Comparison of ENCODE assay signal across 18 mouse cellular contexts in the genomic region with DNA sequence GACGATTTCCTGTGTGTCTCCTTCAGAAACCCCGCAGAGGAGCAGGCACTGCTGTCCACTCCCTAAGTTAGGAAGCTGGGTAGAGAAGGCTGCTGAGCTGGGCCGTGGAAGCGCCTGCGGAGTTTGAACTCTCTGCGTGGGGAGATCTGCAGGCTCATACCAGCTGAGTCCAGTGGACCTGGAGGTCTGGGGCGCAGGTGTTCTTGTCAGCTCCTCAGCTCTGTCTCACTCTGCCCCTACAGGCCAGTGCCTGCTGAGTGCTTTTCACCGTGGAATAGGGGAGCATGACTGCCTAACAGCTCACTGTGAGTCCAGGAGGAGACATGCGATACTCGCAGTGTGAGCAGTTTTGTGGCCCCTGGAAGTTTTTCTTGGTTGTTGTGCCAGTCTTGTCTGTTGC.
A peak's percentile ranks its signal among the peaks of the same experiment; 100 is the strongest.
DNase-seq lines count a peak whose midpoint lies in the region; ATAC-seq and TF ChIP-seq lines count a peak whose summit lies in the region.
"Had no signal": no experiment of that assay in that cellular context is flagged by ENCODE, and none has a peak within 500 bp of the region (broad histone marks: within the 10 kb centered on the region; RNA-seq: fewer than 3 reads in every experiment).

No protein-coding gene starts in this region.

- H3K36me3 ChIP-seq in hindbrain, embryonic 11.5 days (ENCODE audit: control insufficient read depth, insufficient read depth, low read length): no peaks in the 10 kb centered on the region
- no peaks in the 10 kb centered on the region for H3K36me3 ChIP-seq in hindbrain, embryonic 13.5 days
- H3K36me3 ChIP-seq in limb, embryonic 10.5 days: no peaks in the 10 kb centered on the region
- H3K36me3 ChIP-seq: midbrain, embryonic 15.5 days; neural tube, embryonic 12.5 days had no signal

- TF ChIP-seq CTCF in layer of hippocampus, adult 2 months (conservative IDR thresholded peaks at IDR 0.05): peak; percentile 40

- ATAC-seq in hindbrain, embryonic 11.5 days (ENCODE audit: low FRiP score): no peak
- ATAC-seq in hindbrain, embryonic 13.5 days (ENCODE audit: low FRiP score): no peak
- ATAC-seq: forebrain, embryonic 16.5 days; inflammation-experienced regulatory T-cells, adult 6 months; midbrain, embryonic 15.5 days had no signal

- WGBS in hindbrain, embryonic 11.5 days: 77% methylated on average over 10 of the region's 10 CpGs
- WGBS in hindbrain, embryonic 13.5 days: 67% methylated on average over 10 of the region's 10 CpGs
- WGBS in limb, embryonic 10.5 days: 76% methylated on average over 10 of the region's 10 CpGs

- no peaks in the 10 kb centered on the region for H3K4me1 ChIP-seq in hindbrain, embryonic 11.5 days (replicated peaks; ENCODE audit: control insufficient read depth, insufficient read depth, low read length)
- peaks cover 39% of the 10 kb centered on the region for H3K4me1 ChIP-seq in hindbrain, embryonic 13.5 days (replicated peaks)
- H3K4me1 ChIP-seq in limb, embryonic 10.5 days: peaks cover 45% of the 10 kb centered on the region

- H3K27me3 ChIP-seq in hindbrain, embryonic 11.5 days (ENCODE audit: control insufficient read depth, insufficient read depth, low read length): no peaks in the 10 kb centered on the region
- H3K27me3 ChIP-seq in hindbrain, embryonic 13.5 days: no peaks in the 10 kb centered on the region; the same call in 1 of the 2 replicates
- no peaks in the 10 kb centered on the region for H3K27me3 ChIP-seq in limb, embryonic 10.5 days (ENCODE audit: low read depth, poor library complexity, severe bottlenecking)
- H3K27me3 ChIP-seq: midbrain, embryonic 15.5 days; neural tube, embryonic 12.5 days had no signal

- DNase-seq in hindbrain, embryonic 11.5 days (ENCODE audit: low spot score): peak; percentile 27
- DNase-seq in layer of hippocampus, adult 2 months (ENCODE audit: low spot score in 2 of 2): no peak
- no peak for DNase-seq in layer of hippocampus, postnatal 10 days (ENCODE audit: low spot score in 2 of 2)
- DNase-seq in limb, embryonic 10.5 days (ENCODE audit: low spot score): no peak
- peak; percentile 80 for DNase-seq in thymus, postnatal 14 days
- DNase-seq in right cerebral cortex, postnatal 10 days (ENCODE audit: low spot score in 2 of 2): no peak
- DNase-seq in frontal cortex, postnatal 14 days (ENCODE audit: low spot score in 2 of 2): no peak
- DNase-seq: adrenal gland, postnatal 10 days; cerebellum, adult 9-11 months; gastrocnemius, postnatal 14 days; heart, postnatal 10 days; lung, postnatal 36 days had no signal

- no peak overlapping the region for H3K4me2 ChIP-seq in hindbrain, embryonic 11.5 days (replicated peaks; ENCODE audit: low read depth, low read length)
- H3K4me2 ChIP-seq in hindbrain, embryonic 13.5 days: no peak overlapping the region
- H3K4me2 ChIP-seq: midbrain, embryonic 15.5 days; neural tube, embryonic 12.5 days had no signal

- no peaks in the 10 kb centered on the region for H3K9me3 ChIP-seq in hindbrain, embryonic 11.5 days (ENCODE audit: control insufficient read depth, low read length)
- H3K9me3 ChIP-seq in hindbrain, embryonic 13.5 days: no peaks in the 10 kb centered on the region
- no peaks in the 10 kb centered on the region for H3K9me3 ChIP-seq in limb, embryonic 10.5 days (replicated peaks)
- H3K9me3 ChIP-seq: G1E; midbrain, embryonic 15.5 days; neural tube, embryonic 12.5 days had no signal

- no peak overlapping the region for H3K9ac ChIP-seq in hindbrain, embryonic 11.5 days (ENCODE audit: low read depth, low read length)
- H3K9ac ChIP-seq in hindbrain, embryonic 13.5 days: no peak overlapping the region
- H3K9ac ChIP-seq: midbrain, embryonic 15.5 days; neural tube, embryonic 12.5 days had no signal

- no peak overlapping the region for H3K27ac ChIP-seq in hindbrain, embryonic 11.5 days (ENCODE audit: low read depth, low read length)
- no peak overlapping the region for H3K27ac ChIP-seq in hindbrain, embryonic 13.5 days
- no peak overlapping the region for H3K27ac ChIP-seq in layer of hippocampus, adult 2 months
- H3K27ac ChIP-seq in limb, embryonic 10.5 days: 0 out of 2 replicates have a peak overlapping the region, but pooled peaks have one; percentile 34
- H3K27ac ChIP-seq: midbrain, embryonic 15.5 days; neural tube, embryonic 12.5 days had no signal

- H3K4me3 ChIP-seq in hindbrain, embryonic 11.5 days (ENCODE audit: low read depth, low read length): no peak overlapping the region
- H3K4me3 ChIP-seq in hindbrain, embryonic 13.5 days: no peak overlapping the region
- H3K4me3 ChIP-seq in layer of hippocampus, adult 2 months: no peak overlapping the region
- H3K4me3 ChIP-seq in limb, embryonic 10.5 days: no peak overlapping the region
- H3K4me3 ChIP-seq: midbrain, embryonic 15.5 days; neural tube, embryonic 12.5 days had no signal

Comparison
In these comparisons a context has a peak if more than half of its experiments do, and no peak if none do; other contexts are left out.
1. DNase-seq: peak in hindbrain, embryonic 11.5 days (single experiment) and thymus, postnatal 14 days (single experiment); none in layer of hippocampus, adult 2 months (0 of 2), layer of hippocampus, postnatal 10 days (0 of 2), limb, embryonic 10.5 days (single experiment), right cerebral cortex, postnatal 10 days (0 of 2) and frontal cortex, postnatal 14 days (0 of 2).